Mouse (Mus musculus): ENCODE results near the gene Nicn1. TPM values are rescaled to one million over a fixed set of nuclear protein-coding genes. Genes with fewer than 3 reads are reported as not detected.
A peak's percentile ranks its signal among the peaks of the same experiment; 100 is the strongest.

Nicn1 gene
- polyA plus RNA-seq, 1 experiment = 37.9 TPM

DNA sequence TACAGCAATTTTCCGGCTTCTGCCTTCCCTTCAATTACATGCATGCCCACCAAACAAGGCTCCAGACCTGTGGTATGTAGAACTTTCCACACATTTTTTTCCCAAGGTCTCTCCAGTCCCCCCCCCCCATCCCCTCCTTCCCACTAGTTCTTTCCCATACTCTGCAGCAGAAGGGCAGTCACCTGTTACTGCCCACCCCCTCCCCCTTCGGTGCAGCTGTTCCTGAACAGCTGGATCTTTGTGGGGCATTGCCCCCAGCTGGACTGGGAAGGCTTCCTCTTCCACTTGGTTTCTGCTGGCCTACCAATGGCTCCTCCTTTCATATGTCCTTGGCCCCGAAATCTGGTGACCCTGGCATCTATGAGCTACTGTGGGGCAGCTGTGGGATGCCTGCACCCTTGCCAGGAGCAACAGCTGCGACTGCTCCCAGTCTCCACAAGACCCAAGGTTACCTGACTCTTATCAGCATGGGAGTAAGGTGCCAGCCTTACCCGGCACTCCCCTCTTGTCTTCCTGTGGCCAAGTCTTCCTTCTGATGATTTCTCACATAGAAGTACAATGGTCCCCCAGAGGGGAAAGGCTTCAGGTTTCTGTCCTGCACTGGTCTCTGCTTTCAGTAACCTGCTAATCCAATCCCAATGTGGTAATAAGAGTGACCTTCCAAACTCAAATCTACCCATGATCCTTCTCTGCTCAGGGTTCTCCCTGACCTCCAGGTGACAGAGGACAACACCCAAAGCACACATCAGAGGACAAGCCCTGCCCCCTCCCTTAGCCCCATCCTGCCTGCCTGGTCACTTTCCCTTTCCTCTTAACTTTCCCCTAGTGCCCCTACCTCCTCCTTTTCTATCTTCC is 15.5 kb upstream of the Nicn1 start:
- Histone ChIP-seq H3K27me3 (ENCODE audit: control insufficient read depth, insufficient read depth, insufficient read length) (no peaks in the 10 kb centered on the region), H3K79me2 (ENCODE audit: control insufficient read depth, insufficient read depth) (no peaks in the 10 kb centered on the region), H3ac (ENCODE audit: control insufficient read depth, insufficient read length) (no peak overlapping the region), H3K36me3 (ENCODE audit: control insufficient read depth, insufficient read depth) (no peaks in the 10 kb centered on the region), H3K4me3 (peak overlapping the region; percentile 9), H3K4me2 (ENCODE audit: low read depth) (peak overlapping the region; percentile 72)
- no peak for TF ChIP-seq USF1 (IDR thresholded peaks at IDR 0.05; ENCODE audit: low read depth)
- TF ChIP-seq E2F4 (IDR thresholded peaks at IDR 0.05; ENCODE audit: insufficient read depth) = no peak
- TF ChIP-seq SRF (IDR thresholded peaks at IDR 0.05; ENCODE audit: control insufficient read depth, insufficient read length, low read depth) = no peak
- no peak for TF ChIP-seq POLR2AphosphoS2 (IDR thresholded peaks at IDR 0.05; ENCODE audit: insufficient read length, low read depth)
- no peak for TF ChIP-seq MAX (IDR thresholded peaks at IDR 0.05; ENCODE audit: low read depth)
- TF ChIP-seq TCF12 (IDR thresholded peaks at IDR 0.05; ENCODE audit: insufficient read depth, poor library complexity, severe bottlenecking) = peak; percentile 97
- no peak for TF ChIP-seq REST (IDR thresholded peaks at IDR 0.05; ENCODE audit: insufficient read depth, insufficient read length)
- peak; percentile 88 for TF ChIP-seq TCF3 (IDR thresholded peaks at IDR 0.05; ENCODE audit: insufficient read length, low read depth)
- no peak for TF ChIP-seq POLR2A (IDR thresholded peaks at IDR 0.05; ENCODE audit: insufficient read length, low read depth)
- peak in 2 of 3 experiments; percentile 78 to 97 for TF ChIP-seq MYOG (IDR thresholded peaks at IDR 0.05; ENCODE audit: control insufficient read depth in 1 of 3, insufficient read depth in 1 of 3, insufficient read length in 2 of 3, low read depth in 2 of 3)
- TF ChIP-seq MYOD1 (IDR thresholded peaks at IDR 0.05; ENCODE audit: control insufficient read depth in 1 of 3, insufficient read length in 2 of 3, low read depth in 2 of 3) = peak in 2 of 3 experiments; percentile 69 to 89
- TF ChIP-seq CEBPB (IDR thresholded peaks at IDR 0.05; ENCODE audit: insufficient read depth, poor library complexity, severe bottlenecking) = no peak

DNA sequence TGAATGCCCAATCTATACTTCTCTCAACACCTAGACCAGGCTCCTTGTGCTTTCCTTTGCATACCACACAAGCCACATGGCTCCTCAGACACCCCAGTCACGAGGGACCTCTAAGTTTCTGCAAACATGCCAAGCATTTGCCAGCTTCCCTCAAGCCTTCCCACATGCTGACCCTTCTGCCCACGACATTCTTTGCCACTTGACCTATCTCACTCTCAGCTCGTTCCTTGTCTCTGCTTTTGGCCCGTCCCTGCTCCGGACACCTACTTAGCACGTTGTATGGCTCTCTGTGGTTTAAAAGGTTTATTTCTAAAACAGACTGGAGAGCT is 14.9 kb upstream of the Nicn1 start:
- Histone ChIP-seq H3K4me3 (peak overlapping the region; percentile 9), H3ac (ENCODE audit: control insufficient read depth, insufficient read length) (no peak overlapping the region), H3K79me2 (ENCODE audit: control insufficient read depth, insufficient read depth) (no peaks in the 10 kb centered on the region), H3K36me3 (ENCODE audit: control insufficient read depth, insufficient read depth) (no peaks in the 10 kb centered on the region), H3K4me2 (ENCODE audit: low read depth) (peak overlapping the region; percentile 72), H3K27me3 (ENCODE audit: control insufficient read depth, insufficient read depth, insufficient read length) (no peaks in the 10 kb centered on the region)
- TF ChIP-seq USF1 (IDR thresholded peaks at IDR 0.05; ENCODE audit: low read depth) = peak; percentile 67
- peak; percentile 40 for TF ChIP-seq TCF3 (IDR thresholded peaks at IDR 0.05; ENCODE audit: insufficient read length, low read depth)
- no peak for TF ChIP-seq SRF (IDR thresholded peaks at IDR 0.05; ENCODE audit: control insufficient read depth, insufficient read length, low read depth)
- no peak for TF ChIP-seq E2F4 (IDR thresholded peaks at IDR 0.05; ENCODE audit: insufficient read depth)
- TF ChIP-seq REST (IDR thresholded peaks at IDR 0.05; ENCODE audit: insufficient read depth, insufficient read length) = no peak
- peak in 2 of 3 experiments; percentile 68 to 81 for TF ChIP-seq MYOD1 (IDR thresholded peaks at IDR 0.05; ENCODE audit: control insufficient read depth in 1 of 3, insufficient read length in 2 of 3, low read depth in 2 of 3)
- TF ChIP-seq TCF12 (IDR thresholded peaks at IDR 0.05; ENCODE audit: insufficient read depth, poor library complexity, severe bottlenecking) = peak; percentile 66
- TF ChIP-seq MYOG (IDR thresholded peaks at IDR 0.05; ENCODE audit: control insufficient read depth in 1 of 3, insufficient read depth in 1 of 3, insufficient read length in 2 of 3, low read depth in 2 of 3) = peak in 2 of 3 experiments; percentile 29 to 89
- no peak for TF ChIP-seq CEBPB (IDR thresholded peaks at IDR 0.05; ENCODE audit: insufficient read depth, poor library complexity, severe bottlenecking)

DNA sequence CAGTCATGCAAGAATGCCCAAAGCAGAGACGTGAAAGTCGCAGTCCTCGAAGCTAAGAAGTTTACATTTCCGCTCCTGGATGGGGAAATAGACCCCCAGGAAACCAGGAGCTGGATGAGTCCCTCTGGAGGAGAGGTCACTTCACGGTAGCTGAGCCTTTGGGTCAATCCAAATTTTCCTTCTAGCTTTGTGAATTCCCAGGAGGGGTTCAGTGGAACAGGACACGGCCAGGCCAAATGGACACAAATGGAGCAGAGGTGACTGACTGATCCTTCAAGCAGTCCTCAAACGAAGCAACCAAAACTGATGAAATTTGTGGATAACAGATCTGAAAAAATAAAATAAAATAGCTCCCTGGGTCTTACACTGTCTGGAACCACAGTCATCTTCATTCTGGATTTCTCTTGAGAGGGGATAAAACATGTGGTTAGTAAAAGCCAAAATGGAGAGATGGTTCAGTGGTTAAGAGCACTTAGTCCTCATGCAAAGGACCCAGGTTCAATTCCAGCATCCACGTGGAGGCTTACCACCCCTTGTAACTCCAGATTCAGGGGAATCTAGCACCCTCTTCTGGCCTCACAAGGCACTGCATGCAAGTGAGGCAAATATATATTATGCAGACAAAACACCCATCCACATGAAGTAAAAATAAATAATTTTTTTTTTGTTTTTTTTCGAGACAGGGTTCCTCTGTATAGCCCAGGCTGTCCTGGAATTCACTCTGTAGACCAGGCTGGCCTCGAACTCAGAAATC is 11.4 kb upstream of the Nicn1 start:
- no peak overlapping the region for H3K4me3 ChIP-seq
- H3K79me2 ChIP-seq (ENCODE audit: control insufficient read depth, insufficient read depth) = no peaks in the 10 kb centered on the region
- no peak overlapping the region for H3K4me2 ChIP-seq (ENCODE audit: low read depth)
- H3K36me3 ChIP-seq (ENCODE audit: control insufficient read depth, insufficient read depth) = no peaks in the 10 kb centered on the region
- TF ChIP-seq REST (IDR thresholded peaks at IDR 0.05; ENCODE audit: insufficient read depth, insufficient read length) (no peak), POLR2A (IDR thresholded peaks at IDR 0.05; ENCODE audit: insufficient read length, low read depth) (no peak), USF1 (IDR thresholded peaks at IDR 0.05; ENCODE audit: low read depth) (no peak), POLR2AphosphoS2 (IDR thresholded peaks at IDR 0.05; ENCODE audit: insufficient read length, low read depth) (no peak), E2F4 (IDR thresholded peaks at IDR 0.05; ENCODE audit: insufficient read depth) (no peak), SRF (IDR thresholded peaks at IDR 0.05; ENCODE audit: control insufficient read depth, insufficient read length, low read depth) (no peak), MYOD1 (IDR thresholded peaks at IDR 0.05; ENCODE audit: control insufficient read depth in 1 of 3, insufficient read length in 2 of 3, low read depth in 2 of 3) (no peak)
- H3ac ChIP-seq (ENCODE audit: control insufficient read depth, insufficient read length) = no peak overlapping the region
- H3K27me3 ChIP-seq (ENCODE audit: control insufficient read depth, insufficient read depth, insufficient read length) = no peaks in the 10 kb centered on the region

DNA sequence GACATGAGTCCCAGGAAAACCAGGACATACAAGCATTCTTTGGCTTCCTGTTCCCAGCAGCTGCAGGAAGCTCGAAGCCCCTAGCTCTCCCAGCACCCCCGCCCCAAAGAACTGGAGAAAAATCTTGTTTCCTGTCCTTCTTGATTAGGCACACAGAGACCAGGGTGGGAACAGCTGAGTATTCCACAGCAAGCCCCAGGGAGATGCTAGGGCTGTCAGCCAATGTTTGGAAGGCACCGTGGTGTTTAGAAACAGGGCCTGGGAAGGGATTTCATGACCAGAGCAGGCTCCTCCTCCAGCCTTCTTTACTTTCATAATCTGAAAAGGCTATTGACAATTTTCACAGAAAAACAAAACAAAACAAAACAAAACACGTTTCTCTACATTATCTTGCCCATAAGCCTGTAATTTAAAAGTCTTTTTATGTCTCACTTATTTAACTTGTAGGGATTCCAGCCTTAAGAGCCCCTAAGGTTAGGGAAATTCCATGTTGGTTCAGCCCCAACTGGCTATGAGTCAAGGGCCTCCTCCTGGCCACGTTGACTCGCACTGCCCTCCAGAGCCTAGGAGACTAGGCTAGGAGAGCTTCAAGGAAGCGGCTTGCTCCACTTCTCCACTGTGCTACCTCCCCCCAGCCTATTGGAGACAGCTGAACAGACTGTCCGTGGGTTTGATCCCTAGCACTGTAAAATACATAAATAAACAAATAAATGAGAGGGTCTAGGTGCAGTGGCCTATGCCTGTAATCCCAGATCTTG is 10.0 kb upstream of the Nicn1 start:
- no peak overlapping the region for H3ac ChIP-seq (ENCODE audit: control insufficient read depth, insufficient read length)
- H3K79me2 ChIP-seq (ENCODE audit: control insufficient read depth, insufficient read depth) = no peaks in the 10 kb centered on the region
- H3K36me3 ChIP-seq (ENCODE audit: control insufficient read depth, insufficient read depth) = no peaks in the 10 kb centered on the region
- H3K27me3 ChIP-seq (ENCODE audit: control insufficient read depth, insufficient read depth, insufficient read length) = no peaks in the 10 kb centered on the region
- H3K4me3 ChIP-seq = no peak overlapping the region
- no peak for TF ChIP-seq SRF (IDR thresholded peaks at IDR 0.05; ENCODE audit: control insufficient read depth, insufficient read length, low read depth)
- TF ChIP-seq POLR2A (IDR thresholded peaks at IDR 0.05; ENCODE audit: insufficient read length, low read depth) = peak; percentile 70
- TF ChIP-seq POLR2AphosphoS2 (IDR thresholded peaks at IDR 0.05; ENCODE audit: insufficient read length, low read depth) = peak; percentile 59
- no peak for TF ChIP-seq REST (IDR thresholded peaks at IDR 0.05; ENCODE audit: insufficient read depth, insufficient read length)
- peak; percentile 63 for TF ChIP-seq TCF12 (IDR thresholded peaks at IDR 0.05; ENCODE audit: insufficient read depth, poor library complexity, severe bottlenecking)
- TF ChIP-seq TCF3 (IDR thresholded peaks at IDR 0.05; ENCODE audit: insufficient read length, low read depth) = no peak
- no peak for TF ChIP-seq USF1 (IDR thresholded peaks at IDR 0.05; ENCODE audit: low read depth)
- TF ChIP-seq MAX (IDR thresholded peaks at IDR 0.05; ENCODE audit: low read depth) = no peak
- peak; percentile 35 to 84 (median 80) for TF ChIP-seq MYOD1 (IDR thresholded peaks at IDR 0.05; ENCODE audit: control insufficient read depth in 1 of 3, insufficient read length in 2 of 3, low read depth in 2 of 3)
- TF ChIP-seq E2F4 (IDR thresholded peaks at IDR 0.05; ENCODE audit: insufficient read depth) = no peak
- no peak for TF ChIP-seq CEBPB (IDR thresholded peaks at IDR 0.05; ENCODE audit: insufficient read depth, poor library complexity, severe bottlenecking)
- peak; percentile 31 to 83 (median 71) for TF ChIP-seq MYOG (IDR thresholded peaks at IDR 0.05; ENCODE audit: control insufficient read depth in 1 of 3, insufficient read depth in 1 of 3, insufficient read length in 2 of 3, low read depth in 2 of 3)
- H3K4me2 ChIP-seq (ENCODE audit: low read depth) = peak overlapping the region; percentile 69
